Mouse (Mus musculus) testis, adult 2 months (tissue): ENCODE data around the gene Ppp1r1c.

Source experiments
- CTCF ChIP-seq: fragments of 200-500 bp; IDR thresholded peaks from 2 replicates; pipeline ENCODE4 v1.5.1; 2012; ENCODE audit warnings: low read depth, mild to moderate bottlenecking, inconsistent platforms, low read length, moderate library complexity; ENCODE audit not compliant: control insufficient read depth, insufficient read depth, insufficient replicate concordance
- POLR2A ChIP-seq: fragments of 200-500 bp; IDR thresholded peaks from 2 replicates; pipeline ENCODE4 v1.6.1; 2012; ENCODE audit warnings: low read depth, mild to moderate bottlenecking, inconsistent platforms, low read length, moderate library complexity; ENCODE audit not compliant: control insufficient read depth

DNA sequence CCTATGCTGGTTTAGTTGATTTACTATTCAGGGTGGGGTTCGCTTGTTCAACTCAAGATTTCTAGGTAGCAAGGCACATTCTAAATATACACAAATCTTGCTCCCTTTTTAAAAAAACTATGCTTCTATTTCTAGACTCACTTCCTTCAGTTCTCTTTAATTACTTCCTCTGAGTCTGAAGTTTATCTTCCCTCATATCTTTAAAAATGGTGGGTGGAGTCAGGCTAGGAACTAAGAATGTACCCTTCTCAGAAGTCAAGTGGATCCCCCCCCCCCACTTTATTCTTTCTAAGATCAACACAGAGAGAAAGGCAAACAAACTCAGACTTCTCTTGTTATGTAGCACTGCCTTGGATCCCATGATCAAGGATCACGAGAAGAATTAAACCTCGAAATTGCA, 57.5 kb downstream of the Ppp1r1c start:
- TF ChIP-seq CTCF (no peak), POLR2A (no peak)
